Mouse (Mus musculus) midbrain, embryonic 15.5 days (tissue): ENCODE results near the gene Mad1l1. TPM values are rescaled to one million over a fixed set of nuclear protein-coding genes. Genes with fewer than 3 reads are reported as not detected.
A peak's percentile ranks its signal among the peaks of the same experiment; 100 is the strongest.

ENCODE experiments used
- ATAC-seq: fragments of 200-750 bp; cut with Nextera tagmentation; replicated peaks from 2 replicates; pipeline ENCODE4 v1.8.0; 2017; ENCODE audit warnings: moderate TSS enrichment
- H3K27ac ChIP-seq: fragments of 300-500 bp; sonication (generic); 2 replicates; pipeline ENCODE4 v1.5.1; 2015; ENCODE audit warnings: mild to moderate bottlenecking, inconsistent platforms
- H3K27me3 ChIP-seq: fragments of 300-500 bp; sonication (generic); replicated peaks from 2 replicates; pipeline ENCODE4 v1.6.1; 2015; ENCODE audit warnings: inconsistent platforms
- H3K36me3 ChIP-seq: fragments of 300-500 bp; sonication (generic); replicated peaks from 2 replicates; pipeline ENCODE4 v1.6.1; 2015; ENCODE audit warnings: inconsistent platforms
- H3K4me1 ChIP-seq: fragments of 300-500 bp; sonication (generic); 2 replicates; pipeline ENCODE4 v1.6.1; 2015; ENCODE audit warnings: inconsistent platforms
- H3K4me2 ChIP-seq: fragments of 300-500 bp; sonication (generic); 2 replicates; pipeline ENCODE4 v1.6.1; 2015; ENCODE audit warnings: inconsistent platforms, mild to moderate bottlenecking, moderate library complexity
- H3K4me3 ChIP-seq: fragments of 300-500 bp; sonication (generic); 2 replicates; pipeline ENCODE4 v1.5.1; 2015; ENCODE audit warnings: mild to moderate bottlenecking, inconsistent platforms
- H3K9ac ChIP-seq: fragments of 300-500 bp; sonication (generic); 2 replicates; pipeline ENCODE4 v1.6.1; 2015; ENCODE audit warnings: mild to moderate bottlenecking, inconsistent platforms
- H3K9me3 ChIP-seq: fragments of 300-500 bp; sonication (generic); 2 replicates; pipeline ENCODE4 v1.6.1; 2016; ENCODE audit warnings: inconsistent platforms
- WGBS: fragments of 180-500 bp; shearing (Covaris S2); methylation state at CpG from one replicate; pipeline ENCODE4 v1.1.7; 2015; ENCODE audit warnings: mixed read lengths; 5-methylcytosine and 5-hydroxymethylcytosine counted together
- polyA plus RNA-seq: library from polyadenylated mRNA; unstranded; fragments of >200 nt; fragmentation: Nextera tagmentation; extraction: Ambion mirVana; gene quantifications from 2 replicates; pipeline ENCODE4 v1.2.1, GENCODE M21; 2015

The Mad1l1 gene
- polyA plus RNA-seq, 1 experiment from 2014 or later: 35.4 TPM

DNA sequence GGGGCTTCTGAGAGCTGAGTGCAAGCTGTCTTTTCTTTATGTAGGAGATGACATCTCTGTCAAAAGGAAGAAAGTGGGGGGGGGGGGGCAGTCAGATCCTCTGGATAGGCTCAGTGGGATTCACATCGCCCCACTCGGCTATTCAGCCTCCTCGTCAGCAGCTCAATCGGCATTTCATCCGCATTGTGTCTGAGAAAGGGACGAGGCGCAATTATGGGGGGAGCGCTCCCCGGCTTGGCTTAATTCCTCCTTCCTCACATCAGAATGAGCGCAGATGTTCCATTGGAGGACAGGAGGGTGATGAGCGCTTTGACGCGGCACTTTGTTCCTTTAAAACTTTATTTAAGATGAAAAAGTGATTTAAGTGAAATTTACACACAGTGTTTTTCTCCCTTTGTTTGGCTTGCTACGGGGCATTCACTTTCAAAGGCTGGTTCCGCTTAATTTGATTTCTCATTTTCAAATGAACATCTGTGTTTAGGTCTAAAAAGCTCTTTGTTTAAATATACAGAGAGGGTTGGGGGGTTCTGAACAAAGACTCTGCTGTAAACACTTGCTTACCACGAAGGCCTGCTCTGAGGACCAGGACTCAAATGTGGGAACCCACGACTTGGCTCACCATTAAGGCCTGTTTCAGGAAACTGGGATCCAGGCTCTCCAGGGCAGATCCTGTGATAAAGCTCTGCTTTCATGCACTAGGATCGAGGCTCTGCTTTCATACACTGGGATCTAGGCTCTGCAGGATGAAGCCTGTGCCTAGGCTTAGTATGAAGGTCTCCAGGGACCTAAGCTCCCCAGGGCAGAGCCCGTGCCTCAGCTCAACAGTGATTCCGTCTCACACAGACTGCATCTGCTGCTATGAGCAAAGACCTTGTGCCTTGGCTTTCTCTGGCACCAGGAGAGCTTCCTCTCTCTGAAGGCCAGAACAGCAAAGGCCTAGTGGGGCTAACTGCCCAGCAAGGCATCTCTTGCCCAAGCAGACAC lies 98.0 kb downstream of the Mad1l1 start:
- Histone ChIP-seq H3K27me3 (no peaks in the 10 kb centered on the region), H3K36me3 (no peaks in the 10 kb centered on the region), H3K4me1 (peaks cover 14% of the 10 kb centered on the region), H3K4me3 (no peak overlapping the region), H3K4me2 (no peak overlapping the region), H3K9ac (no peak overlapping the region), H3K9me3 (no peaks in the 10 kb centered on the region), H3K27ac (peak overlapping the region; percentile 20; the same call in 1 of the 2 replicates)
- 20% methylated on average over 20 of the region's 20 CpGs for WGBS
- no peak for ATAC-seq

- ATAC-seq: no peak
- Histone ChIP-seq H3K4me2 (no peak overlapping the region), H3K36me3 (no peaks in the 10 kb centered on the region), H3K4me3 (no peak overlapping the region), H3K4me1 (peaks cover 14% of the 10 kb centered on the region), H3K9me3 (no peaks in the 10 kb centered on the region), H3K27ac (no peak overlapping the region), H3K9ac (no peak overlapping the region), H3K27me3 (no peaks in the 10 kb centered on the region)
- WGBS: 73% methylated on average over 3 of the region's 3 CpGs
These were observed 100.2 kb downstream of the Mad1l1 start for GRCm38 (mm10) chr5:140221016-140221650.

GRCm38 (mm10) chr5:140219252-140219651 lies 102.1 kb downstream of the Mad1l1 start:
- Histone ChIP-seq H3K27me3 (no peaks in the 10 kb centered on the region), H3K4me3 (no peak overlapping the region), H3K4me1 (peaks cover 14% of the 10 kb centered on the region), H3K4me2 (no peak overlapping the region), H3K36me3 (no peaks in the 10 kb centered on the region), H3K27ac (no peak overlapping the region), H3K9me3 (no peaks in the 10 kb centered on the region), H3K9ac (no peak overlapping the region)
- no peak for ATAC-seq
- WGBS: 88% methylated on average over 1 of the region's 1 CpGs

DNA sequence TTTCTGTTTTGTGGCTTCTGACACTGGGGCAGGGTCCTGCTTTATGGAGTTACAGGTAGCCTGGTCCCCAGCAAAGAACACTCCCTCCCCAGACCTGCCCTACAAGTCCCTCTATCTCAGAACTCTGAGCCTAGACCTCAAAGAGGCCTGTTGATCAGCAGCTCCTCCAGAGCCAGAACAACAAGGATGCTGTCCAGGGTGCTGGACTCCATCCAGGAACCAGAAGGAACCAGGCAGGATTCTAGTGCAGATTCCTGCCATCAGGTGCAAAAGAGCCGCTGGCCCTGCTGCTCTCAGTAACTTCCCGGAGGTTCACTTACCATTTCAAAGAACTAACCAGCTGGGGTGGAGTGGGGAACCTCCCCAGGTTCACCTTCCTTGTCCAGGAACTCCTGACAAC lies 103.5 kb downstream of the Mad1l1 start:
- WGBS: 41% methylated on average over 2 of the region's 2 CpGs
- no peaks in the 10 kb centered on the region for H3K27me3 ChIP-seq
- no peak overlapping the region for H3K4me2 ChIP-seq
- H3K9ac ChIP-seq: no peak overlapping the region
- H3K4me1 ChIP-seq: peaks cover 5% of the 10 kb centered on the region; the same call in 1 of the 2 replicates
- no peaks in the 10 kb centered on the region for H3K9me3 ChIP-seq
- H3K4me3 ChIP-seq: no peak overlapping the region
- no peak overlapping the region for H3K27ac ChIP-seq
- no peak for ATAC-seq
- no peaks in the 10 kb centered on the region for H3K36me3 ChIP-seq

- no peaks in the 10 kb centered on the region for H3K27me3 ChIP-seq
These were observed 104.3 kb downstream of the Mad1l1 start for GRCm38 (mm10) chr5:140217083-140217482.

DNA sequence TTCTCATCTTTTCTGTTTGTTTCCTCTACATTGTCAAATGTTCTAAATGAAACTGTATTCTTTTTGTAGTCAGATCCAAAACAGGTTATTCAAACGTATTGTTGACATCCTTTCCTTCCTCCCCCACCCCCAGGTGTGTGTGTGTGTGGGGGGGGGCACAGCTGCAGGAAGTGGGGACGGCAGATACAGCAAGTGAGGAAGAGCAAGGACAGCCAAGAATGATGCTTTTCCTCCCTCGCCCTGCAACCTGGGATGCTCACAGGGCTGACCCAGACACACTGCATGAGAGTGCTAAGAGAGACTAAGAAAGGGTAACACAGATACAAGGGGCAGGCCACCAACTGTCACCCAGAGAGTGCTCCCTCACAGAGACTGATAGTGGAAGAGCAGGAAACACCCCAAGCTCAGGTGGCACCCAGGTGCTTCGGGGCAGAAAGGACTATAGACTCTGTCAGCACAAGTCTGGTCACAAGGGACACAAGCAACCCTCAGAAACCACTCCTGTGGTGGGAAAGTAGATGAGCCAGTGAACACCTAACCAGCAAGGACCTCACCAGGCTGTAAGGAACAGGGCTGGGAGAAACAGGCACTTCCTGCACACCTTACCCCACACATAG lies 105.8 kb downstream of the Mad1l1 start:
- no peaks in the 10 kb centered on the region for H3K36me3 ChIP-seq
- H3K4me1 ChIP-seq: no peaks in the 10 kb centered on the region
- no peak overlapping the region for H3K9ac ChIP-seq
- no peaks in the 10 kb centered on the region for H3K27me3 ChIP-seq
- no peak overlapping the region for H3K27ac ChIP-seq
- 81% methylated on average over 4 of the region's 4 CpGs for WGBS
- H3K9me3 ChIP-seq: no peaks in the 10 kb centered on the region
- H3K4me3 ChIP-seq: no peak overlapping the region
- no peak for ATAC-seq
- H3K4me2 ChIP-seq: no peak overlapping the region

More at GRCm38 (mm10) chr5:140217083-140217482, 104.3 kb downstream of the Mad1l1 start:
- ATAC-seq: no peak
- H3K9me3 ChIP-seq: no peaks in the 10 kb centered on the region
- H3K27ac ChIP-seq: no peak overlapping the region
- no peak overlapping the region for H3K9ac ChIP-seq
- 0 out of 2 replicates have a peak, but pooled peaks cover 4% of the 10 kb centered on the region for H3K4me1 ChIP-seq
- H3K4me2 ChIP-seq: no peak overlapping the region
- no peak overlapping the region for H3K4me3 ChIP-seq
- 68% methylated on average over 3 of the region's 3 CpGs for WGBS
- H3K36me3 ChIP-seq: no peaks in the 10 kb centered on the region

GRCm38 (mm10) chr5:140213001-140213400 lies 108.4 kb downstream of the Mad1l1 start:
- no peaks in the 10 kb centered on the region for H3K36me3 ChIP-seq
- 80% methylated on average over 4 of the region's 4 CpGs for WGBS
- no peak overlapping the region for H3K27ac ChIP-seq
- no peak overlapping the region for H3K9ac ChIP-seq
- no peak overlapping the region for H3K4me2 ChIP-seq
- H3K9me3 ChIP-seq: no peaks in the 10 kb centered on the region
- peaks cover 12% of the 10 kb centered on the region for H3K4me1 ChIP-seq
- no peak overlapping the region for H3K4me3 ChIP-seq
- ATAC-seq: no peak
- no peaks in the 10 kb centered on the region for H3K27me3 ChIP-seq

DNA sequence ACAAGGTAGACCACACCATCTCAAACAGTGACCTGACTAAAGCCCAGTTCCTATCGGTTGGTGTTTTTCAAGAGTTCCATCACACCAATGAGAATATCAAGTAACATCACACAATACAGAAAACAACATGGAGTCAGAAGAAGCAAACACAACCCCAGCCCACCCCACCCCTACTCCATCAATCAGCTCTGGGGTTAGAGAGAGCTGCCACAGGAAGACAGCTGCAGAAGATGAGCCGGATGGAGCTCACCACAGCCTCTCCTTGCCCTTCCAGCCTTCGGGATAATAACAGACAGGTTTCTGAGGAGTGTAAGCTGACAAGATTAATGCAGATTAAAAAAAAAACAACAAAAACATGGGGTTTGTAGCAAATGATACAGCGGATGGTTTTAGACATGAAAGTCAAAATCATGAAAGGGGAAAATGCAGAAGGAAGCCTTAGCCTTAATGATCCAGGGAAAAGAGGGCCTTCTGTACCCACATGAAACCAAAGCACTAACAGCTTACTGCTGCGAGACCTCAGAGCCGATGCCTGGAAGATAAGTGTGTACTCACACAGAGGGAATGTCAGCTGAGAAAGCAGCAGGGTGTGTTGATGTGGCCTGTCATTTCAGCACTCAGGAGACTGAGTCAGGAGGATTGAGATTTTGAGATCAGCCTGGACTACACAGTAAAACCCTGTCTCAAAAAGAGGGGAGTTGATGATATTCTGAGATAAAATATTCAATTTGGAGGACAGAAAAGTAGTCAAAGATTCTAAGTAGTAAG lies 110.8 kb downstream of the Mad1l1 start:
- no peaks in the 10 kb centered on the region for H3K27me3 ChIP-seq
- no peaks in the 10 kb centered on the region for H3K9me3 ChIP-seq
- no peak for ATAC-seq
- 71% methylated on average over 6 of the region's 6 CpGs for WGBS
- H3K4me3 ChIP-seq: no peak overlapping the region
- no peaks in the 10 kb centered on the region for H3K36me3 ChIP-seq
- no peak overlapping the region for H3K9ac ChIP-seq
- no peak overlapping the region for H3K27ac ChIP-seq
- no peak overlapping the region for H3K4me2 ChIP-seq
- H3K4me1 ChIP-seq: peaks cover 12% of the 10 kb centered on the region

DNA sequence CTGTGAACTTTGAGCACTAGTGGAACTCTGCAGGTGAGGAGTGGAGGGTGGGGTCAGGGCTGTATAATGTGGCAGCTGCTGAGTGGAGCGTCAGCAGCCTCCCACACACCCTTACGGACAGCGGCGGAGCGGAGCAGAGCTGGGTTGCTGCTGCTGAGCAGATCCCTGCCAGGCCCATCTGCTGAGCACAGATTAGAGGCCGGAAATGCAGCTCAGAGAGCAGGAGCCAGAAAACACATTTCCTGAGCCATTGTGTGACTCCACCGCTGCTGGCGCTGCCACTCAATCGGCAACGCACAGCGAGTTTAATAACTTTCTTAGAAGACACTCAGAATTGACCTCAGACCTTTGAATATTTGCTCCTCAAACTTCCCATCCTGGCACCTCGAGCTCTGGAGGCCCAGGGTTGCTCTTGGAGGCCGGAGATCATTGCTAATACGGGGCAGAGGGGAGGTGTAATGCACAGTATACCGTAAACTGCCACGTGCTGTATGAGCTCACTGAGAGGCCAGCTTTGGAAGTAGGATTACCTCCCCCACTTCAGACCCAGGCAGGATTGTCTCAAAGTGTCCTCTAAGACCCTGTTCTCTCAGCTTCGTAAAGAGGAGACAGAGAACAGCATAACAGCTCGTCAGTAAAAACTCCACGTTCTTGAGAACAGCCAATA lies 112.5 kb downstream of the Mad1l1 start:
- H3K36me3 ChIP-seq: no peaks in the 10 kb centered on the region
- peak; percentile 62; the same call in 1 of the 2 replicates for ATAC-seq
- WGBS: 20% methylated on average over 19 of the region's 19 CpGs
- peaks cover 12% of the 10 kb centered on the region for H3K4me1 ChIP-seq
- H3K9ac ChIP-seq: no peak overlapping the region
- H3K9me3 ChIP-seq: no peaks in the 10 kb centered on the region
- H3K4me3 ChIP-seq: no peak overlapping the region
- H3K27ac ChIP-seq: peak overlapping the region; percentile 40; the same call in 1 of the 2 replicates
- H3K4me2 ChIP-seq: no peak overlapping the region; the same call in 1 of the 2 replicates
- H3K27me3 ChIP-seq: no peaks in the 10 kb centered on the region

DNA sequence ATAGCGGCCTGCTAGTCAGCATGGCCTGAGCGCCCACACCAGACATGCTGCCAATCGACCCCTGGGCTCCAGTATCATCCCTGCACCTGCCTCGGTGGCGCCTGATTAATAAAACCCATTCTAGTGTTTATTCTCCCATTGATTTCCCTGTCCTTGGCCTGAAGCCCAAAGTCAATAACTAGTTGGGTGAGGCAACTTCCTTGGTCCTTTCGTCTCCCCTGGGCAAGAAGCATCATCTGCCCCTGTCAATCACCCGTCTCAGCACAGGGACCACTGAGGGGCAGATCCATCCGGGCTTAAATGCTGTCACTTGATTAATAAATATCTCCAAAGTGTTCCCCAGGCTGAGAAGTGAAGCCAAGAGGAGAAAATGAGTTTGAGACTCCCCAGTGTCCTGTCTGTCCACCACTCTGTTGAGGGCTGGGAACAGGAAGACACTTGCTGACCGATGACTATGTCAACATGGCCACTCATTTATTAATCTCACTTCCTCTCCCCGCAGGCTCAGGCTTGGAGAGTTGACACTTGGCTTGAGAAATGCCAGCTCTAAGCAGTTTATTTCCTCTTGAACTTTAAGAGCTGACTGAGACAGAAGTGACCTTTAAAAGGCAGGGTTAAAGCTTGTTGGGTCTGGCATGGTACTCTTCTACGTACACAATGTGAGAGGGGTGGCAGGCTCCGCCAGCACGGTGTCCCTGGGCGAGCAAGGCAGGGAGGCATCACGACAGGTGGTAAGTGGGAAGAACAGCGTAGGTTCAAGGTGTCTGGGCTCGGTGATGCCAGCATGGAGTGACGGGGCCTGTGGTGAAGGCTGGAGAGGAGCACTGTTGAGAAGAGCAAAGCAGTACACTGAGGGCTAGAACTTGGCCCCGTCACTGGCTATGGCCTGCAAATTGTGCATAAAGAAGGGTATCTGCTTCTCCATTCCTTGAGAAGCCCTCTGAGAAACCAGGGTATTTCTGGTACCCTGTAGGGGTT lies 114.3 kb downstream of the Mad1l1 start:
- Histone ChIP-seq H3K9ac (no peak overlapping the region), H3K4me2 (no peak overlapping the region)
- ATAC-seq: no peak

More for the DNA sequence above, 114.3 kb downstream of the Mad1l1 start:
- no peak overlapping the region for H3K27ac ChIP-seq
- H3K36me3 ChIP-seq: no peaks in the 10 kb centered on the region
- WGBS: 82% methylated on average over 19 of the region's 19 CpGs
- H3K4me1 ChIP-seq: peaks cover 12% of the 10 kb centered on the region
- H3K9me3 ChIP-seq: no peaks in the 10 kb centered on the region
- no peaks in the 10 kb centered on the region for H3K27me3 ChIP-seq
- H3K4me3 ChIP-seq: no peak overlapping the region
